Mouse (Mus musculus) left cerebral cortex, adult 2 months (tissue): ENCODE results near the gene Olfr427. TPM values are rescaled to one million over a fixed set of nuclear protein-coding genes. Genes with fewer than 3 reads are reported as not detected.
"Not testable (repeated sequence)": the region's sequence is repeated elsewhere in the genome, so short reads cannot be mapped to it uniquely, and the experiment has no call there.

Source experiments
- DNase-seq, 2 experiments: peaks; one replicate each; pipeline ENCODE4 v3.0.0; 2021 to 2022; ENCODE audit warnings: low spot score in 2 of 2, mixed read lengths in 1 of 2; ENCODE audit errors: extremely low spot score in 1 of 2
- H3K27ac ChIP-seq: fragments of 200-600 bp; 2 replicates; pipeline ENCODE4 v1.8.1; 2022
- H3K4me3 ChIP-seq: fragments of 200-600 bp; 2 replicates; pipeline ENCODE4 v1.8.1; 2022
- CTCF ChIP-seq: fragments of 200-600 bp; IDR thresholded peaks from 2 replicates; pipeline ENCODE4 v1.8.1; 2022; ENCODE audit warnings: antibody characterized with exemption, mild to moderate bottlenecking, moderate library complexity
- intact Hi-C: fragments of 180-260 bp; cut with DNase I; formaldehyde crosslinking; loops from one replicate; pipeline ENCODE4 v1.15.1; 2025
- long read RNA-seq, 2 experiments: library from polyadenylated mRNA; stranded (forward); transcript quantifications; one replicate each; pipeline ENCODE4 v2.0.0; 2021; ENCODE audit warnings: borderline mapping rate in 2 of 2
- total RNA-seq, 2 experiments: library from RNA; stranded (reverse); gene quantifications; 2 replicates each; pipeline ENCODE4 v1.2.3; 2021

The Olfr427 gene
- total RNA-seq, result not detected
- long read RNA-seq, experiment 1, result 0 reads
- long read RNA-seq, experiment 2, result 0 reads

- H3K27ac ChIP-seq, result no peak within 1 kb of the TSS
- intact Hi-C loops, result no loop called here
- no peak for TF ChIP-seq CTCF
- no peak within 1 kb of the TSS for H3K4me3 ChIP-seq
- DNase-seq, result no peak
Measured at GRCm38 (mm10) chr1:174096591-174096990, at the start of gene Olfr427. Gene Olfr427 (plus strand): TSS chr1:174096891.

- DNase-seq, intact Hi-C loops: not testable (repeated sequence)
Measured at GRCm38 (mm10) chr1:174048227-174048626, 48.5 kb upstream of the Olfr427 start.

GRCm38 (mm10) chr1:174048893-174049292 lies 47.8 kb upstream of the Olfr427 start, which contains the start of gene Olfr432:
Gene Olfr432 (plus strand): TSS chr1:174049205.
- no peak within 1 kb of the TSS for H3K27ac ChIP-seq
- H3K4me3 ChIP-seq, result no peak within 1 kb of the TSS
- intact Hi-C loops, result no loop called here
- no peak for DNase-seq
- TF ChIP-seq CTCF, result no peak

More at GRCm38 (mm10) chr1:174048227-174048626, 48.5 kb upstream of the Olfr427 start:
- H3K27ac ChIP-seq, H3K4me3 ChIP-seq: not testable (repeated sequence)

GRCm38 (mm10) chr1:174049357-174049756 lies 47.3 kb upstream of the Olfr427 start:
- intact Hi-C loops, H3K4me3 ChIP-seq, H3K27ac ChIP-seq: not testable (repeated sequence)

GRCm38 (mm10) chr1:174050532-174050931 lies 46.2 kb upstream of the Olfr427 start:
- intact Hi-C loops, result no loop called here
- no peak for DNase-seq
- Histone ChIP-seq H3K4me3 (no peak overlapping the region), H3K27ac (no peak overlapping the region)
- no peak for TF ChIP-seq CTCF

More at GRCm38 (mm10) chr1:174049357-174049756, 47.3 kb upstream of the Olfr427 start:
- DNase-seq, result not testable (repeated sequence)

- Histone ChIP-seq H3K4me3 (no peak overlapping the region), H3K27ac (no peak overlapping the region)
- no peak for DNase-seq
- intact Hi-C loops, result no loop called here
- TF ChIP-seq CTCF, result no peak
Measured at GRCm38 (mm10) chr1:174051515-174051914, 45.2 kb upstream of the Olfr427 start.

- intact Hi-C loops, result no loop called here
- no peak for DNase-seq
- TF ChIP-seq CTCF, result no peak
- H3K4me3 ChIP-seq, result no peak overlapping the region
- no peak overlapping the region for H3K27ac ChIP-seq
Measured at GRCm38 (mm10) chr1:174051931-174052536, 44.7 kb upstream of the Olfr427 start.

GRCm38 (mm10) chr1:174052981-174053380 lies 43.7 kb upstream of the Olfr427 start:
- TF ChIP-seq CTCF, result no peak
- no peak for DNase-seq
- intact Hi-C loops, result no loop called here
- H3K4me3 ChIP-seq, result no peak overlapping the region
- H3K27ac ChIP-seq, result no peak overlapping the region

GRCm38 (mm10) chr1:174055248-174055647 lies 41.4 kb upstream of the Olfr427 start:
- no peak overlapping the region for H3K4me3 ChIP-seq
- intact Hi-C loops, result no loop called here
- TF ChIP-seq CTCF, result no peak
- H3K27ac ChIP-seq, result no peak overlapping the region
- no peak for DNase-seq

- intact Hi-C loops, result no loop called here
- no peak for TF ChIP-seq CTCF
- Histone ChIP-seq H3K4me3 (no peak within 1 kb of the TSS), H3K27ac (no peak within 1 kb of the TSS)
- DNase-seq, result no peak
Measured at GRCm38 (mm10) chr1:174066305-174066704, 30.4 kb upstream of the Olfr427 start, which contains the start of gene Olfr430. Gene Olfr430 (plus strand): TSS chr1:174066605.

- H3K27ac ChIP-seq, result no peak within 1 kb of the TSS
- intact Hi-C loops, result no loop called here
- H3K4me3 ChIP-seq, result no peak within 1 kb of the TSS
- no peak for DNase-seq
- TF ChIP-seq CTCF, result no peak
Measured at GRCm38 (mm10) chr1:174084031-174084430, 12.7 kb upstream of the Olfr427 start, which contains the start of gene Olfr429. Gene Olfr429 (plus strand): TSS chr1:174084331.

GRCm38 (mm10) chr1:174103735-174104134 lies 7.0 kb downstream of the Olfr427 start:
- H3K4me3 ChIP-seq, result no peak overlapping the region
- intact Hi-C loops, result loop anchor here (5.0 kb wide), 1 partner anchor 246 kb away; no protein-coding TSS in a partner anchor
- no peak overlapping the region for H3K27ac ChIP-seq
- no peak for DNase-seq
- peak; percentile 73 for TF ChIP-seq CTCF

- Histone ChIP-seq H3K4me3 (no peak within 1 kb of the TSS), H3K27ac (no peak within 1 kb of the TSS)
- TF ChIP-seq CTCF, result no peak
- no peak for DNase-seq
- intact Hi-C loops, result no loop called here
Measured at GRCm38 (mm10) chr1:174121062-174121461, 24.4 kb downstream of the Olfr427 start, which contains the start of gene Olfr231. Gene Olfr231 (minus strand): TSS chr1:174121162.
